Mouse (Mus musculus) frontal cortex, postnatal 10 days (tissue): Measurements from ENCODE around the gene Pih1d1.
"Not testable (repeated sequence)": the region's sequence is repeated elsewhere in the genome, so short reads cannot be mapped to it uniquely, and the experiment has no call there.

Experiments used
- DNase-seq, 2 experiments: peaks; one replicate each; pipeline ENCODE4 v3.0.0; 2022; ENCODE audit warnings: low spot score in 2 of 2, mixed read lengths in 1 of 2

The Pih1d1 gene

DNA sequence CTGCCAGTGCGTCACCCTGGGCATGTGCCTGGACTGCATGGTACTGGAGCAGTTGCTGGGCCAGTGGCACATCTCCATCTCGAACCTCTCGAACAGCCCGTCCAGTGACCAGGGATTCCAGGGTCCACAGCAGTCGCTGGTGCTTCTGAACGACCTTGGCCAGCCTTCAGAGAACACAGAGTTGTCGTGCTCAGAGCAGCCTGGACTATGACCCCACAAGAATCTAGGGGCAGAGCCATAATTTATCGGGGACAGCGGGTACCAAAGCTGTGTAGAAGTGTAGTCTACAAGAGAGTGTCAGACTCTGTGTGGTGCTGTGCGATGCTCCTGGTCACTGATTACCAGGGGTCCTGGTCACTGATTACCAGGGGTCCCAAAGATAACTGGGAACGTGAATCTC, 6.2 kb upstream of the Pih1d1 start:
- DNase-seq = no peak

DNA sequence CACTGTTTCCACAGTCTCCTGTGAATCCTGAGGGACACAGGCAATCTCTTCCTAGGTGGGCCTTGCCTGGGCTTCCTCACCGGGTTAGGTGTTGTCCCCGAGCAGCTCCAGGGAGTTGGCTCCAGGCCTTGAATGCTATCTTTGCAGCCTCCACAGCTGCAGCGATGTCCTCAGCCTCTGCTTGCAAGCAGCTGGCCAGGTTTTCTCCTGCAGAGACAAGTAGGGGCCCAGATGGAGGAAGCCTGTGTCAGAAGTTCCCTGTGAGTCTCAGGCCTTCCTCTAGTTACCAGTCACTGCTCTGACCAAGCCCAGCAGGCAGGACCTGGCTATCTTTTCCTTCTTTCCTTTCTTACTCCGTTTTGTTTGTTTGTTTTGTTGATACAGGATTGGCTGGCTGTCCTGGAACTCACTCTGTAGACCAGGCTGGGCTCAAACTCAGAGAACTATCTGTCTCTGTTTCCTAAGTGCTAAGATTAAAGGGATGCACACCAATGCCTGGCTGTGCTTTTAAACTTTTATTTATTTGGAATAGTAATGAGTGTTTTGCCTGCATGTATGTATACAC, 5.5 kb upstream of the Pih1d1 start:
- DNase-seq = no peak

DNA sequence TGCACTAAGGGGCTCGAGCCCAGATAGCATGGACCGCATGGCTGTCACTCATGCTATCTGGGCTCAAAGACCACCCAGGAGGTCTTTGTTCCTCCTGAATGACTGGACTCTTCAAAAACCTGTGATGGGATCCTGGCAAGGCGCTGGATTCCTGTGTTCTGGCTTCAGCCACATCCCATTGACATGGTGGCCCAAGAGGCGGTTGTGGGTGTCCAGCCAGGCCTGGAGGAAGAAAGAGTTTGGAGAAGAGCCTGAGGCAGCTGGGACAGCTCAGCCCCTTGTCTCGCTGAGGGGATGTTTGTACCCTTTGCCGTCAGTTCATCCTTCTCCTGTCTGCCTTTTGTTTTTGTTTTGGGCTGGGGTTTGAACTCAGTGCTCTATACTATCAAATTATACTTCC, 4.6 kb upstream of the Pih1d1 start:
- DNase-seq = no peak

DNA sequence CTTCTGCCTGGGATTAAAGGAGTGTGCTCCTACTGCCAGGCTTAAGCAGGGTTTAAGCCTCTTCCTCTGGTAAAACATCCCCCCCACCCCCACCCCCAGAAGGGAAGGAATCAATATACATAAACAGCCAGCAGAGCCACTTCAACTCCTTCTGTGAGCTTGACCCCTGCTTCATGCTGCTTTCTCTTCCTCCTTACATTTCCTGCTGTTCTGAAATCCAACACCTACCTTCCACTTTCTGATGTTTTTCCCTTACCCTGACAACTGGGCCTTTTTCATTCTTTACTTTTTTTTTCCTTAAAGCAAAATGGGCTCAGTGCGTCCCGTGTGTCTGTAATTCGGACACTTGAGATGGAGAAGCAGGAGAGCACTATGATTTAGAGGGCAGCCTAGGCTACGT, 3.8 kb upstream of the Pih1d1 start:
- DNase-seq = no peak

DNA sequence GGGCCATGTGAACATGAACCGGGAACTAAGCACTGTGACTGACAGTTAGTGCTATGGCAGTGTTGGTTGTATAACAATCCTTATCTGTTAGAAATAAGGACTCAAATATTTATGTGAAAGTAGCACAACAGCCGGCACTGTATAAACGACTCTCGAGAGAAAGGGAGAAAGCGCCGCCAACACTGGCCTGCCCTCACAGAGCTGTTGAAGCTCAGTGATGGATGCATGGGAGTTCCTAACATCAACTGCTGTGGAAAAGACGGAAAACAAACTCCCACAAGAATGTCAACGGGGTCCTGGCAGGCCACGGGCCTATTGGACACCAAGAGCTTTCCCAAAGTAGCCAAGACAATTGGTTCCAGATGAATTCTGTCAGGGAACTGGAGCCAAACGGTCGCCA, 2.8 kb upstream of the Pih1d1 start:
- no peak for DNase-seq

DNA sequence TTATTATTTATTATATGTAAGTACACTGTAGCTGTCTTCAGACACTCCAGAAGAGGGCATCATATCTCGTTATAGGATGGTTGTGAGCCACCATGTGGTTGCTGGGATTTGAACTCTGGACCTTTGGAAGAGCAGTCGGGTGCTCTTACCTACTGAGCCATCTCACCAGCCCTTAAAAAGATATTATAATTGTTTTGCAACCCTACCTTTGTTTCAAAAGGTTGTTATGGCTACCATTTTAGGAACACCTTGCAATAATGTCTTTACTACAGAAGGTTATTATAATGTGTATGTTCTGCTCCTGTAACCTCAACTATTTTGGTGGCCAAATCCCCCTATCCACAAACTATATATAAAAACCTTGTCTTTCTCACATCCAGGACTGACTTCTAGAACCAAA, 1.1 kb upstream of the Pih1d1 start:
- not testable (repeated sequence) for DNase-seq

DNA sequence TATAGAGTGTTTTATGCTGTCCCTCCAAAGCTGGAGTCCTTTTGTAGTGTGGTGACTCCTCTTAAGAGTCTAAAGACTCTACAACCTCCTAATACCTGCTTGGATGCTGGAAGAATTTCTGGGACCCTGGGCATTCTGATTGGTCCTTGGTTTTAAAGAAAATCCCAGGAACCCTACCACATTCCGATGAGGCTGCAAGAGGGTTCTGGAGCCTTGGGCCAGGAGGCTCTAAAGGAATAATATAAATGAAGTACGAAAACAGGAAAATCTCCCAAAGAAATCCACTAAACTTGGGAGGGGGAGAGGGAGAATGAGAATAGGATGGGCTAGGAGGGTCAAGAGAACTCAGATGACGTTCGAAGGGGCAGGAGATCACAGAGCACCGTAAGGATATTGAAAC, 517 bp upstream of the Pih1d1 start:
- DNase-seq = no peak

DNA sequence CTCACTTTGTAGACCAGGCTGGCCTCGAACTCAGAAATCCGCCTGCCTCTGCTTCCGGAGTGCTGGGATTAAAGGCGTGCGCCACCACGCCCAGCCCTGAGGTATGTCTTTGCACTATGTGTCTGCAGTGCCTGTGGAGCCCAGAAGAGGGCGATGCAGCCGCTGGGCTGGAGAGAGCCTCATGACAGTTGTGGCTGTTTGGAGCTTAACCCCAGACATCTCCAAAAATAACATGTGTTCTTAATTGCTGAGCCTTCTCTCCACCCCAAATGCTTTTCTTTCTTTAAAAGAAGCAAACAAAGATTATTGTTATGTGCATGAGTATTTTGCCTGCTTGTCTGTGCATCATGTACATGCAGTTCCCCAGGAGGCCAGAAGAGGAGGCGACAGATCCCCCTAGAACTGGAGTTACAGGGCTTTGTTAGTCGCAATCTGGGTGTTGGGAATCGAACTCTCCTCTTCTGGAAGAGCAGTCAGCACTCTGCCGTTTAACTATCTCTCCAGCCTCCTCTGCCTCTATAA, 951 bp downstream of the Pih1d1 start:
- DNase-seq = peak in 1 of 2 experiments; percentile 54

DNA sequence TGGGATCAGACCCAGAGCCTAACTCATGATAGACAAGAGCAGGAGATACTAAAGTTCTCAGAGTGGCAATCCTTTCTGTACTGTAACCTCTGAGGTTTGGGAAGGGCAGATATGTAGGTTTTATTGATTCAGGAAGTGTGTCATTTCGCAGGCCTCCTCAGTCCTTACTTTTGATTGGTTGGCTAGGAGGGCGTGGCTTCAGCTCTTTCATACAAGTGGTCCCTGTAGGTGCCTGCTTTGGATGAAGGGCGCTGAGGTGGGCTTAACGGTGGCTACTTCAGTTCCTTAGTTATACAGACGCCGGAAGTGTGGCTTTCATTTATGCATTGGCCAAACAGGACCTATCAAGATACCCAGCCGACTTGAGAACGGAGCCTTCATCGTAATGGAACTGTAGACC, 1.5 kb downstream of the Pih1d1 start:
- DNase-seq = no peak

DNA sequence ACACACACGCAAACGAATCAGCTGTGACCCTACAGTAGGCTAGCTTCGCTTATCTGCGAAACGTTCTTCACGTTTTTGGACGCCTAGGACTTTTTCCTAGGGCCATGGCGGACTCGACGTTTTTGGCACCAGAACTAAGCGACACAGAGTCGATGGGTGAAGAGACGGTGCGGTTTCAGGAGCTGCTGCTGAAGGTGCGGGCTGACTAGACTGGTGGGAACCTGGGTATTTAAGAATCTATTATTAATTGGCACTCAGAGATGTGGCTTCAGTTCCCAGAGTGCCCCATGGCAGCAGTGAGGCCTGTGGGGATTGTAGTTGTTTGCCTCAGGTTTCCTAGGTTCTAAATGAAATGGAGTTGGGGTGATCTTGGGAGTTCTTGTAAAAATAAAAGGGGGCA, 2.1 kb downstream of the Pih1d1 start:
- DNase-seq = no peak

DNA sequence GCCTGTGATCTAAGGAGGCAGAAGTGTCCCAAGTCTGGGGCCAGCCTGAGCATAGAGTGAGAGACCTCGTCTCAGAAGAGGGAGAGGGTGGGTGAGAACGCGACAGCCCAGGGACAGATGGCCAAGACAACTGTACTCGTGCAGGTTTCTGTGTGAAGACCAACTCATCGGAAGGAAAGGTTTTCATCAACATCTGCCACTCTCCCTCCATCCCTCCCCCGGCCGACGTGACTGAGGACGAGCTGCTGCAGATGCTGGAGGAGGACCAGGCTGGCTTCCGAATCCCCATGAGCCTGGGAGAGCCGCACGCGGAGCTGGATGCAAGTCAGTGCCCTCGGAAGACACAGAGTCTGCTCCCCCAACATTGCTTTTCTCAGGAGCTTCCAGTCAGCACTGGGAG, 3.4 kb downstream of the Pih1d1 start:
- DNase-seq = no peak

DNA sequence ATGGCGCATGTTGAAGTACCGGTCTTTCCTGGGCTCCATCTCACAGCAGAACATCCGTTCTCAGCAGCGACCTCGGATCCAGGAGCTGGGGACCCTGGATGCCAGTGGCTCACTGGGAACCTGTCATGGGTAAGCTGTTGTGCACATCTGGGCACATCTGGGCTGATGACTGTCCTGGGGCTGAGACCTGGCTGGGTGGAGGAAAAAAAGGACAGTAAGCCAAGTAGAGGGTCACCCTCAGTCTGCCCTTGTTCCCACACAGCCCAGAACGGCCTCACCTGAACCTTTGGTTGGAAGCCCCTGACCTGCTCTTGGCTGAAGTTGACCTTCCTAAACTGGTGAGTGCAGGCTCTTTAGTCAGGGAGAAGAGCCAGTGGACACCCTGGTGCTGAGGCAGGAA, 4.9 kb downstream of the Pih1d1 start:
- DNase-seq = no peak

DNA sequence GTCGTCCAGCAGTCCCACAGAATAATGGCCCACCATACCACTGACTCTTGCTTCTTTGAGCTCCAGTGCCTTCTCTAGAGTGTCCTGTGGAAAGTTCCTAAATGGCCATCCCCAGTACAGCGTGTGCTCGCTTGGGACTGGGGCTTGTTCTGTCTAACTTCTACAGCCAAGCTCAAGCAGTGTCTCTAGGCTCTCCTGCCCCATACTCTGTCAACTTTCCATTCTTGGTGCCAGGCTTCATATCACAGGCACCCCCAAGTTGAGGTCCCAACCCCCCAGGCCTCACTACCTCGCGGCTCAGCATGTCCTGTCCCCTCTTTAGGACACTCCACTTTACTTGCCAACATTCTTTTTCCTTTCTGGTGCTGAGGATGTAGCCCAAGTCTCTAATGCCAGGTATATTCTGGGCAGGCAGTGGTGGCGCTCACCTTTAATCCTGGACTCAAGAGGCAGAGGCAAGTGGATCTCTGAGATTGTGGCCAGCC, 6.3 kb downstream of the Pih1d1 start:
- DNase-seq = no peak

DNA sequence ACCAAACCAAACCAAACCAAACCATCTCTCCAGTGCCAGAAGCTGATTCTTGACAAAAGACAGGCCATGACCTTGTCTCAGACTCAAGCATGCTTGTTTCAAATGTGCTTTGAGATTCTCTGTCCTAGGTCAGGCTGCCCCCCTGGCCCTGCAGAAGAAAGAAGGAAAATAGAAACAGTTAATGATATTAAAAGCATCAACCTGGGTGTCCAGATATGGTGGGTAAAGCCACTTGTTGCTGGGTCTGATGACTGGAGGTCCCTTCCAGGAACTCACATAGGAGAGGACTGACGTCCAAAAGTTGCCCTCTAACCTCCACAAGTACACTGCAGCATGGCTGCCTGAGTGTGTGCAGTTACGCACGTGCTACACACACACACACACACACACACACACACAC, 6.8 kb downstream of the Pih1d1 start:
- no peak for DNase-seq

DNA sequence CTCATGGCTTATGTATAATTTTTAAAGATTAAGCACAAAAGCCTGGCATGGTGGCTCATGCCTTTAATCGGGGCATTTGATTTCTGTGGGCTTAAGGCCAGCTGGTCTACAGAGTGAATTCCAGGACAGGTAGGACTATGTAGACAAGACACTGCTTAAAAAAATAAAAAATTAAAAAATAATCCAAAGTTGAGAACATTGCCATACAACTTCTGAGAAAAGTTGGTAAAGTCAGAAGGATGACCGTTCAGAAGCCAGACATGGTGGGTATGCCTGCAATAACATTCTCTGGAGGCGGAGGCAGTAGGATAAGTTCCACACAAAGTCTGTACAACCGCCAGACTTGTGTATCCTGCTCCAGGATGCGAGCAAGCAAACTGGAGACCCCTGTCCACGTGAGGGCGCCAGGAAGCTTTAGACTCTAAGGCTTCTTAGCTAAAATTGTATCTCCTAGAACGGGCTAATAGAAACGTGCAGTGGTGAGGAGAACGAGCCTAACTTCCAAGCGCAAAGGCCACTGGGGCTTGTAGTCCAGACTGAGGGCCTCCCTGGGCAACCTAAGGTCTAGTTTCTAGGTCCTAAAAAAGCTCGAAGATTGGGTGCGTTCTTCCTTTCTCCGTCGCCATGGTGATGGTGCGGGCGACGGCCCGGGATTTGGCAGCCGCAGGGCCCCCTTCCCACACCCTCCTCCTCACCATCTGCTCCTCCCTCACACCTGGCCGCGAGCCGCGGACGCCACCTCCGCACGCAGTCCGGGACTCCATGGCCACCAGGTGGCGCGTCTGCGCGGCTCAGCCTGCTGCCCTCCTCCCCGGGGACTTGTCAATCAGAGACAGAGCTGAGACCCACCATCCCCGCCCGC, 7.7 kb downstream of the Pih1d1 start:
- DNase-seq = peak; percentile 90 to 91

DNA sequence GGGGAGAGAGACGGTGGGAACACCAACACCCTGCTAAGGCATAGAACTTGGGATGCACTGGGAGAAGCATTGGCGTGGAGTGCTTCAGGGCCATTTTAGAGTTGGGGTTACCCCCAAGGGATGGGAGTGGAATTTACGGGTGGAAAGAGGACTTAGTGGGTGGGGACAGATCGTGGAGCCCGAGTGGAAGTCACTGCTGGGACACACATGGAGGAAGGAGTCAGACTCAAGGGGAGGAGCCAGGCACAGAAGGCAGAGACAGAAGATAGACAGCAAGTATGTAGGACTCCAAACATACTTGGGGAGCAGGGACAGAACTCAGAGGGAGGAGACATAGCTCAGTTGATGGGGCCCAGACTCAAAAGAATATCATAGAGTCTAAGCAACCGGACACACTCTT, 8.4 kb downstream of the Pih1d1 start:
- no peak for DNase-seq

DNA sequence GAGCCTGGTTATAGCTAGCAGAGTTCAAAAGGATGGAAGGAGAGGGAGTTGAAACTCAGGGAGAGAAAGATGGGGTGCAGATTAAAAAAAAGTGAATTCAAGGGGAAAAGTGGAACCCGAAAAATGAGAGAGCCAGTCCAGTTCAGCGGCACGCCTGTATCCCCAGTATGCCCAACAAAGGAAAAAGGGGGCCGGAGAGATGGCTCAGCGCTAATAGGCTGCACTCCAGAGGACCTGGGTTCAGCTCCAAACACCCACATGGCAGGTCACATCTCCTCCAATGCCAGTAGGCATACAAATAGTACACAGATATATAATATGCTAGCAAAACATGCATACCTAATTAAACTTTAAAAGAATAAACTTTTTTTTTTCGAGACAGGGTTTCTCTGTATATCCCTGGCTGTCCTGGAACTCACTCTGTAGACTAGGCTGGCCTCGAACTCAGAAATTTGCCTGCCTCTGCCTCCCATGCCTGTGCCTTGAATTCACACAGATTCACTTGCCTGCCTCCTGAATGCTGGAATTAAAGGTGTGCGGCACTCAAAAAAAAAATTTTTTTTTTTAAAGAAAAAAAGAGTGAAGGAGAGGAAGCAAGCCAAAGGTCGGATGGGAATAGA, 9.0 kb downstream of the Pih1d1 start:
- no peak for DNase-seq

DNA sequence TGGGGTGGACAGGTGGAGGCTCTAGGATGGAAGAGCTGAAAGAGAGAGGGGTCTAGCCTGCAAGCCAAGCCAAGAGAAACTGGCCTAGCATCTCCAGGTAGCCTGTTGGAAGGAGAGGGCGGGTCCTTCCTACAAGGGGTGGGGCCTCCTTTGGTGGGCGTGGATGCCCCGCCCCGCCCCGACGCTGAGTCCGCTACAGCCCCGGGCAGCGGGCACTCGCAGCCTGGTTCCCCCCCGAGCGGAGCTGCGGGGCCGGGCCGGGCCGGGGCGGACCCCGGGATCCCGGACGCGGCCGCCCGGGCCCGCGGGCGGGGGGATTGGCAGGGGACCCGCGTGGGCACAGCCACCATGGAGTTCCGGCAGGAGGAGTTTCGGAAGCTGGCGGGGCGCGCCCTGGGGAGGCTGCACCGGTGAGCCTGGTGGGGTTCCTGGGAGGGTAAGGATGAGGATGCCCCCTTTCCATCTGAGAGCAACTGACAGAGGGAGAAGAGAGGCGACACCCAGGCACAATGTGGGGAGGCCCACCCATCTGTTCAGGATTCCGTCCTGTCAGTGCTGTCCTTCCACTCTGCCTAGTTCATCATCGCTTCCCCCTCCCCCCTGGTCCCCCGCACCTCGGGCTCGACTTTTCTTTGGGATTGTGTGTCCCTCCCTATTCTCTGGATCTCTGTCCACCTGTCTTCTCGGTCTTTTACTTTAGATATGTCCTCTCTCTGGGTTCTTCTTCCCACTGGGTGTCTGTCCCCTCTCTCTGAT, 9.8 kb downstream of the Pih1d1 start, which contains the start of gene Slc17a7:
Slc17a7 (plus strand) TSS at position 215 of the 756 bp plus-strand sequence.
- DNase-seq = no peak

DNA sequence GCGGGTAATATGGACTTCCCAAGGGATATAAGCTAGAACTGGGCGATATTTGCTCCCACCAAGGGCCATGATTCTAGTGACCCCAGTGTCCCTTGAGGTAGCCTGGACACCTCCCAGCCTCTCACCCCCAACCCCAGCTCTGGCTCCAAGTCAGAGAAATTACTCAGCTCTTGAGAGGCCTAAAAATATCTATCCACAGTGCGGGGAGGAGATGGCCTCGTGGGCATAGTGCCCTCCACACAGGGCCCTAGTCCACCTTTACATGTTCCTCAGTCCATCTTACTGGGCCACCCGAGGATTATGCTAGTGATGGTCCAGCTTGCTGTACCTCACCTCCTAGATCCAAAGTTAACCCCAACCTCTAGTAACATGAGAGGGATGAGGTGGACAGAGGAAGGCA, 10.7 kb downstream of the Pih1d1 start:
- no peak for DNase-seq

DNA sequence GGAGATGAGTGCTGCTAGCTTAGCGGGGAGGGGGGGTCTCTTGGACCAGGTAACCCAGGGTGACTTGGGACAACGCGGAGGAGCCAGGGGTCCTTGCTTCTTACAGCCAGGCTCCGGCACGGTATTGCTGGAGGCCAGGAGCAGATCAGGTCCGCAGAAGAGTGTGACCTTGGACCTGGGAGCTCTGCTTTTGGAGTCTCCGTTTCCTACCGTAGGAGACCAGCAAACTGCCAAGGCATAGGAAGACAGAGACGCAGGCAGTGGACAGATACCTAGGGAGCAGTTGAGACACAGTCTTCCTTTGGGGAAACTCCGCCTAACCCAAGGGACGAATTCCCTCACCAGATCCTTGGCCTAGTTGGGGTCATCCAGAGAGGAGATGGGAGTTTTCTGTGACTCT, 11.6 kb downstream of the Pih1d1 start:
- no peak for DNase-seq

DNA sequence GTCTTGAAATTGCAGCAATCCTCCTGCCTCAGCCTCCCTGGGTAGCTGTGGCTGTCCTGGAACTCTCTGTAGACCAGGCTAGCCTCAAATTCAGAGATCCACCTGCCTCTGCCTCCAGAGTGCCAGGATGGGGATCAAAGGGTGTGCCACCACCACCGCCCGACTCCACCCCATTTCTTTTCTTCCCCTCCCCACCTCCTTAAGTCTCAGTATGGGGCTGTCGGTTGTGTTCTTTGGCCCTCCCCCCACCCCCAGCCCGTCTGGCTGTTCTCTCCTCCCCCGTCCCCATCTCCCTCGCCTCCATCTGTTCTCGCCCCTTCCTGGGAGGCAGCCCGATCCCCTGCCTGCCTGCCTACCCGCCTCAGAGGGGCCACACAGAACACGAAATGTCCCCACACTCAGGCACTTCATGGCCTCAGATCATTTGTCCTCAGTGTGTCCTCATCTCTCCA, 12.9 kb downstream of the Pih1d1 start:
- DNase-seq = no peak
